Mouse (Mus musculus): ENCODE data around the gene Ivns1abp.

- no peak for TF ChIP-seq CTCF (IDR thresholded peaks at IDR 0.05; ENCODE audit: low read depth, low read length)
- no peak for TF ChIP-seq POLR2A (IDR thresholded peaks at IDR 0.05; ENCODE audit: borderline replicate concordance, low read depth, low read length)
Measured at GRCm38 (mm10) chr1:151366944-151367605, 22.8 kb downstream of the Ivns1abp start.
